In the genomic region with DNA sequence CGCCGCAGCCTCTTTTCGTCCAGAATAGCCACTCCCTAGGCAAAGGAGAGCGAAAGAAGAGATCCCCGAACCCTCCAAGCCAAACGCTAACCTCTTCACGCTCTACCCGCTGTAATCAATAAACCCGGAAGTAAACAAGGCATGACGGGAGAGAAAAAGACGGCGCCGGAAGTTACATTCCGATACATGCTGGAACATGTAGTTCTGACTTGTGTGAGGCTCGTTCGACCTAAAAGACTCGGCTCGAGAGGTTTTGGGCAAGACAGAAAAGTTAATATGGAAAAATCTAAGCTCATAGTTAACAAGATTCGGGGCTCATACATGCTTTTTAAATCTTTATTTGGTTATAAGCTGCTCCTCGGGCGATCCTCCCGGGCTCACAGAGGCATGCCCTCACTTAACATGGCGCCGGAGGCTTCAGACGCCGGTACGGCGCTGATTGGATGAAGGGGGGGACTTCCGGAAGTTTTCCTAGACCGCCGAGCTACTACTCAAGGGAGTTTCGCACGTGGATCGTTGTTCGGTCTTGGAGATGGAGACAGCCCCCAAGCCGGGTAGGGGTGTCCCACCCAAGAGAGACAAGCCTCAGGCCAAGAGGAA, we compare ENCODE assay signal across 8 mouse cellular contexts. TPM values are rescaled to one million over a fixed set of nuclear protein-coding genes. Genes with fewer than 3 reads are reported as not detected.
DNase-seq lines count a peak whose midpoint lies in the region; ATAC-seq and TF ChIP-seq lines count a peak whose summit lies in the region.

A gene (minus strand): TSS at position 138 of the 600 bp plus-strand sequence.
A gene (plus strand): TSS at position 455 of the 600 bp plus-strand sequence.

- WGBS in bone marrow, adult 2 months, result under 1% methylated on average over 36 of the region's 36 CpGs
- under 1% methylated on average over 36 of the region's 36 CpGs for WGBS in embryonic facial prominence, embryonic 15.5 days
- under 1% methylated on average over 36 of the region's 36 CpGs for WGBS in limb, embryonic 12.5 days
- WGBS in midbrain, embryonic 14.5 days, result under 1% methylated on average over 36 of the region's 36 CpGs

- no peaks in the 10 kb centered on the region; the same call in 1 of the 2 replicates for H3K4me1 ChIP-seq in bone marrow, adult 2 months (ENCODE audit: control insufficient read depth, insufficient read depth, low read length)
- H3K4me1 ChIP-seq in embryonic facial prominence, embryonic 15.5 days, result peaks cover 23% of the 10 kb centered on the region
- H3K4me1 ChIP-seq in limb, embryonic 12.5 days (replicated peaks), result peaks cover 16% of the 10 kb centered on the region
- peaks cover 16% of the 10 kb centered on the region for H3K4me1 ChIP-seq in midbrain, embryonic 14.5 days (ENCODE audit: control insufficient read depth, insufficient read depth, low read length)

- TF ChIP-seq CTCF in bone marrow, adult 2 months (IDR thresholded peaks at IDR 0.05; ENCODE audit: control insufficient read depth, insufficient read depth, low read length), result no peak

- peak within 1 kb of the TSS; percentile 7 for H3K27ac ChIP-seq in bone marrow, adult 2 months (ENCODE audit: control insufficient read depth, insufficient read depth, low read depth, low read length, poor library complexity)
- peak within 1 kb of the TSS; percentile 49 for H3K27ac ChIP-seq in embryonic facial prominence, embryonic 15.5 days (replicated peaks)
- H3K27ac ChIP-seq in limb, embryonic 12.5 days, result peak within 1 kb of the TSS; percentile 41; the same call in 1 of the 2 replicates
- H3K27ac ChIP-seq in midbrain, embryonic 14.5 days (replicated peaks; ENCODE audit: low read depth, low read length), result no peak within 1 kb of the TSS

- peak within 1 kb of the TSS; percentile 87 for H3K9ac ChIP-seq in embryonic facial prominence, embryonic 15.5 days
- peak within 1 kb of the TSS; percentile 68 for H3K9ac ChIP-seq in limb, embryonic 12.5 days (replicated peaks)
- H3K9ac ChIP-seq in midbrain, embryonic 14.5 days (replicated peaks; ENCODE audit: low read length), result peak within 1 kb of the TSS; percentile 65

- H3K4me2 ChIP-seq in embryonic facial prominence, embryonic 15.5 days (replicated peaks), result peak within 1 kb of the TSS; percentile 94
- peak within 1 kb of the TSS; percentile 91 for H3K4me2 ChIP-seq in limb, embryonic 12.5 days
- peak within 1 kb of the TSS; percentile 95 for H3K4me2 ChIP-seq in midbrain, embryonic 14.5 days (ENCODE audit: low read length)

- H3K27me3 ChIP-seq in embryonic facial prominence, embryonic 15.5 days, result no peaks in the 10 kb centered on the region
- no peaks in the 10 kb centered on the region for H3K27me3 ChIP-seq in limb, embryonic 12.5 days
- H3K27me3 ChIP-seq in midbrain, embryonic 14.5 days (ENCODE audit: control insufficient read depth, insufficient read depth, low read length), result no peaks in the 10 kb centered on the region

- TF ChIP-seq POLR2A in bone marrow, adult 2 months (IDR thresholded peaks at IDR 0.05; ENCODE audit: borderline replicate concordance, control insufficient read depth, low read depth, low read length), result no peak

- DNase-seq in A20 (ENCODE audit: low read depth, low spot score), result peak; percentile 95
- DNase-seq in heart, adult 8-10 months (ENCODE audit: low spot score), result peak; percentile 93
- DNase-seq in kidney, adult 8-10 months, result peak; percentile 86 to 91
- peak; percentile 96 for DNase-seq in midbrain, embryonic 14.5 days
- DNase-seq in spleen, adult 18-20 months, result peak; percentile 67 to 88

- H3K36me3 ChIP-seq in embryonic facial prominence, embryonic 15.5 days, result peaks cover 52% of the 10 kb centered on the region
- peaks cover 67% of the 10 kb centered on the region for H3K36me3 ChIP-seq in limb, embryonic 12.5 days
- H3K36me3 ChIP-seq in midbrain, embryonic 14.5 days (ENCODE audit: control insufficient read depth, insufficient read depth, low read length), result peaks cover 55% of the 10 kb centered on the region

- no peaks in the 10 kb centered on the region for H3K9me3 ChIP-seq in embryonic facial prominence, embryonic 15.5 days (replicated peaks)
- H3K9me3 ChIP-seq in limb, embryonic 12.5 days, result no peaks in the 10 kb centered on the region
- no peaks in the 10 kb centered on the region for H3K9me3 ChIP-seq in midbrain, embryonic 14.5 days (ENCODE audit: control insufficient read depth, low read length)

- peak; percentile 86 for ATAC-seq in embryonic facial prominence, embryonic 15.5 days (ENCODE audit: insufficient number of reproducible peaks, low FRiP score, low TSS enrichment, low read depth)
- ATAC-seq in limb, embryonic 12.5 days (ENCODE audit: insufficient number of reproducible peaks, insufficient read depth, low FRiP score, low TSS enrichment, low read depth), result peak; percentile 79
- peak; percentile 91 for ATAC-seq in midbrain, embryonic 14.5 days (ENCODE audit: low FRiP score, low TSS enrichment)

- peak within 1 kb of the TSS; percentile 97 for H3K4me3 ChIP-seq in bone marrow, adult 2 months (replicated peaks; ENCODE audit: control insufficient read depth, low read depth, low read length)
- peak within 1 kb of the TSS; percentile 89 for H3K4me3 ChIP-seq in embryonic facial prominence, embryonic 15.5 days (replicated peaks)
- H3K4me3 ChIP-seq in limb, embryonic 12.5 days (replicated peaks), result peak within 1 kb of the TSS; percentile 69
- peak within 1 kb of the TSS; percentile 67 for H3K4me3 ChIP-seq in midbrain, embryonic 14.5 days (replicated peaks; ENCODE audit: low read depth, low read length)

RNA-seq across cellular contexts. Expression of the first gene that starts in this region (rescaled TPM):
- polyA plus RNA-seq in bone marrow, adult 2 months (2011; ENCODE audit: insufficient read depth, insufficient read length, low replicate concordance, missing spikeins), result 75.9 and 89.6 TPM in 2 replicates
- polyA plus RNA-seq in embryonic facial prominence, embryonic 15.5 days (2015; fragmentation: Nextera tagmentation; extraction: Ambion mirVana), result 145 and 163 TPM in 2 replicates
- total RNA-seq in heart, adult 8-10 months (2022), result 10 to 100 TPM; 62.7 to 82.9 (median 71.1) TPM
- polyA plus RNA-seq in limb, embryonic 12.5 days (2016; fragmentation: Nextera tagmentation; extraction: Ambion mirVana), result 180 and 186 TPM in 2 replicates
- 167 and 188 TPM in 2 replicates for polyA plus RNA-seq in midbrain, embryonic 14.5 days (2014; fragmentation: Nextera tagmentation; extraction: Ambion mirVana)

RNA-seq across cellular contexts. Expression of the second gene that starts in this region (rescaled TPM):
- 20.4 and 21.4 TPM in 2 replicates for polyA plus RNA-seq in bone marrow, adult 2 months (2011; ENCODE audit: insufficient read depth, insufficient read length, low replicate concordance, missing spikeins)
- 36.2 and 36.5 TPM in 2 replicates for polyA plus RNA-seq in embryonic facial prominence, embryonic 15.5 days (2015; fragmentation: Nextera tagmentation; extraction: Ambion mirVana)
- 10 to 100 TPM; 10.1 to 12.8 (median 11.6) TPM for total RNA-seq in heart, adult 8-10 months (2022)
- polyA plus RNA-seq in limb, embryonic 12.5 days (2016; fragmentation: Nextera tagmentation; extraction: Ambion mirVana), result 45.5 and 45.8 TPM in 2 replicates
- polyA plus RNA-seq in midbrain, embryonic 14.5 days (2014; fragmentation: Nextera tagmentation; extraction: Ambion mirVana), result 15.5 and 16.9 TPM in 2 replicates
